Mouse (Mus musculus) intestine, embryonic 16.5 days (tissue): ENCODE results near the gene Slc25a3. TPM values are rescaled to one million over a fixed set of nuclear protein-coding genes. Genes with fewer than 3 reads are reported as not detected.

Experiments used
- ATAC-seq: fragments of 200-750 bp; cut with Nextera tagmentation; 2 replicates; pipeline ENCODE4 v1.8.0; 2017; ENCODE audit warnings: moderate TSS enrichment, moderate library complexity
- H3K27ac ChIP-seq: fragments of 300-500 bp; sonication (generic); 2 replicates; pipeline ENCODE4 v1.5.1; 2014; ENCODE audit warnings: mild to moderate bottlenecking, low read length
- H3K27me3 ChIP-seq: fragments of 300-500 bp; sonication (generic); replicated peaks from 2 replicates; pipeline ENCODE4 v1.6.1; 2014; ENCODE audit warnings: low read length, control low read depth, mixed read lengths; ENCODE audit not compliant: control insufficient read depth, insufficient read depth
- H3K36me3 ChIP-seq: fragments of 300-500 bp; sonication (generic); 2 replicates; pipeline ENCODE4 v1.6.1; 2014; ENCODE audit warnings: low read length, control low read depth; ENCODE audit not compliant: control insufficient read depth, insufficient read depth
- H3K4me1 ChIP-seq: fragments of 300-500 bp; sonication (generic); 2 replicates; pipeline ENCODE4 v1.6.1; 2014; ENCODE audit warnings: low read length, control low read depth, mixed read lengths; ENCODE audit not compliant: control insufficient read depth, insufficient read depth
- H3K4me2 ChIP-seq: fragments of 300-500 bp; sonication (generic); 2 replicates; pipeline ENCODE4 v1.6.1; 2014; ENCODE audit warnings: low read depth, low read length, control low read depth
- H3K4me3 ChIP-seq: fragments of 300-500 bp; sonication (generic); 2 replicates; pipeline ENCODE4 v1.5.1; 2014; ENCODE audit warnings: mild to moderate bottlenecking, low read length
- H3K9ac ChIP-seq: fragments of 300-500 bp; sonication (generic); 2 replicates; pipeline ENCODE4 v1.6.1; 2014; ENCODE audit warnings: low read depth, low read length
- H3K9me3 ChIP-seq: fragments of 300-500 bp; sonication (generic); 2 replicates; pipeline ENCODE4 v1.6.1; 2016; ENCODE audit warnings: low read length, control low read depth; ENCODE audit not compliant: control insufficient read depth
- WGBS: fragments of 180-500 bp; shearing (Covaris S2); extraction: QIAGEN DNeasy Blood & Tissue Kit; methylation state at CpG from one replicate; pipeline ENCODE4 v1.1.7; 2014; 5-methylcytosine and 5-hydroxymethylcytosine counted together
- polyA plus RNA-seq: library from polyadenylated mRNA; unstranded; fragments of >200 nt; fragmentation: Nextera tagmentation; extraction: Ambion mirVana; gene quantifications from 2 replicates; pipeline ENCODE4 v1.2.1, GENCODE M21; 2015

The Slc25a3 gene
- polyA plus RNA-seq, 1 experiment from 2014 or later = 743 TPM

- no peaks in the 10 kb centered on the region for H3K9me3 ChIP-seq
- H3K9ac ChIP-seq = peak overlapping the region; percentile 45; the same call in 1 of the 2 replicates
- H3K27me3 ChIP-seq = no peaks in the 10 kb centered on the region
- 41% methylated on average over 5 of the region's 5 CpGs for WGBS
- H3K4me3 ChIP-seq = peak overlapping the region; percentile 17
- 0 out of 2 replicates have a peak, but pooled peaks cover 2% of the 10 kb centered on the region for H3K36me3 ChIP-seq
- peak; percentile 10; the same call in 1 of the 2 replicates for ATAC-seq
- peak overlapping the region; percentile 58 for H3K4me2 ChIP-seq
- H3K27ac ChIP-seq = peak overlapping the region; percentile 49
- H3K4me1 ChIP-seq = peaks cover 23% of the 10 kb centered on the region; the same call in 1 of the 2 replicates
Measured at GRCm38 (mm10) chr10:91166890-91167289, 43.0 kb upstream of the Slc25a3 start.

GRCm38 (mm10) chr10:91165850-91166249 is 42.0 kb upstream of the Slc25a3 start:
- no peak overlapping the region for H3K4me3 ChIP-seq
- peaks cover 23% of the 10 kb centered on the region; the same call in 1 of the 2 replicates for H3K4me1 ChIP-seq
- no peaks in the 10 kb centered on the region for H3K27me3 ChIP-seq
- H3K9me3 ChIP-seq = no peaks in the 10 kb centered on the region
- no peak overlapping the region for H3K4me2 ChIP-seq
- H3K9ac ChIP-seq = no peak overlapping the region
- H3K36me3 ChIP-seq = 0 out of 2 replicates have a peak, but pooled peaks cover 4% of the 10 kb centered on the region
- no peak overlapping the region for H3K27ac ChIP-seq
- ATAC-seq = no peak

- no peak overlapping the region for H3K27ac ChIP-seq
- no peak overlapping the region for H3K4me2 ChIP-seq
- H3K4me3 ChIP-seq = no peak overlapping the region
- H3K27me3 ChIP-seq = no peaks in the 10 kb centered on the region
- H3K4me1 ChIP-seq = peaks cover 23% of the 10 kb centered on the region; the same call in 1 of the 2 replicates
- no peaks in the 10 kb centered on the region for H3K9me3 ChIP-seq
- no peak for ATAC-seq
- WGBS = 76% methylated on average over 3 of the region's 3 CpGs
- no peak overlapping the region for H3K9ac ChIP-seq
- 0 out of 2 replicates have a peak, but pooled peaks cover 4% of the 10 kb centered on the region for H3K36me3 ChIP-seq
Measured at GRCm38 (mm10) chr10:91164491-91164890, 40.6 kb upstream of the Slc25a3 start.

- Histone ChIP-seq H3K36me3 (0 out of 2 replicates have a peak, but pooled peaks cover 4% of the 10 kb centered on the region), H3K9me3 (no peaks in the 10 kb centered on the region), H3K9ac (0 out of 2 replicates have a peak overlapping the region, but pooled peaks have one; percentile 8), H3K4me3 (no peak overlapping the region), H3K27ac (peak overlapping the region; percentile 52), H3K4me1 (peaks cover 9% of the 10 kb centered on the region; the same call in 1 of the 2 replicates), H3K27me3 (no peaks in the 10 kb centered on the region), H3K4me2 (no peak overlapping the region)
- WGBS = 83% methylated on average over 15 of the region's 15 CpGs
- ATAC-seq = no peak
Measured at GRCm38 (mm10) chr10:91162511-91163163, 38.8 kb upstream of the Slc25a3 start.

- ATAC-seq = peak; percentile 70
- WGBS = 68% methylated on average over 11 of the region's 11 CpGs
- H3K36me3 ChIP-seq = 0 out of 2 replicates have a peak, but pooled peaks cover 4% of the 10 kb centered on the region
Measured at GRCm38 (mm10) chr10:91162077-91162476, 38.2 kb upstream of the Slc25a3 start.

GRCm38 (mm10) chr10:91161006-91161405 is 37.1 kb upstream of the Slc25a3 start:
- H3K4me2 ChIP-seq = no peak overlapping the region
- no peak for ATAC-seq
- no peaks in the 10 kb centered on the region for H3K9me3 ChIP-seq
- 90% methylated on average over 5 of the region's 5 CpGs for WGBS
- no peaks in the 10 kb centered on the region for H3K27me3 ChIP-seq
- H3K36me3 ChIP-seq = 0 out of 2 replicates have a peak, but pooled peaks cover 4% of the 10 kb centered on the region
- no peak overlapping the region for H3K9ac ChIP-seq
- H3K4me3 ChIP-seq = no peak overlapping the region
- H3K27ac ChIP-seq = peak overlapping the region; percentile 11; the same call in 1 of the 2 replicates
- H3K4me1 ChIP-seq = no peaks in the 10 kb centered on the region

More at GRCm38 (mm10) chr10:91162077-91162476, 38.2 kb upstream of the Slc25a3 start:
- Histone ChIP-seq H3K9ac (no peak overlapping the region), H3K27me3 (no peaks in the 10 kb centered on the region), H3K9me3 (no peaks in the 10 kb centered on the region), H3K4me3 (no peak overlapping the region), H3K27ac (peak overlapping the region; percentile 52), H3K4me1 (peaks cover 5% of the 10 kb centered on the region; the same call in 1 of the 2 replicates), H3K4me2 (no peak overlapping the region)

GRCm38 (mm10) chr10:91158442-91158841 is 34.6 kb upstream of the Slc25a3 start:
- H3K9me3 ChIP-seq = no peaks in the 10 kb centered on the region
- peak overlapping the region; percentile 29; the same call in 1 of the 2 replicates for H3K27ac ChIP-seq
- H3K9ac ChIP-seq = no peak overlapping the region
- no peaks in the 10 kb centered on the region for H3K4me1 ChIP-seq
- peak; percentile 43 for ATAC-seq
- 56% methylated on average over 8 of the region's 8 CpGs for WGBS
- no peak overlapping the region for H3K4me2 ChIP-seq
- H3K4me3 ChIP-seq = no peak overlapping the region
- H3K36me3 ChIP-seq = 0 out of 2 replicates have a peak, but pooled peaks cover 9% of the 10 kb centered on the region
- H3K27me3 ChIP-seq = no peaks in the 10 kb centered on the region

- H3K4me3 ChIP-seq = no peak overlapping the region
- ATAC-seq = peak; percentile 41
- no peak overlapping the region for H3K9ac ChIP-seq
- H3K36me3 ChIP-seq = 0 out of 2 replicates have a peak, but pooled peaks cover 8% of the 10 kb centered on the region
- WGBS = 73% methylated on average over 6 of the region's 6 CpGs
- no peaks in the 10 kb centered on the region for H3K4me1 ChIP-seq
- no peaks in the 10 kb centered on the region for H3K27me3 ChIP-seq
- no peak overlapping the region for H3K27ac ChIP-seq
- no peaks in the 10 kb centered on the region for H3K9me3 ChIP-seq
- no peak overlapping the region for H3K4me2 ChIP-seq
Measured at GRCm38 (mm10) chr10:91156338-91156737, 32.5 kb upstream of the Slc25a3 start.

GRCm38 (mm10) chr10:91153894-91154503 is 30.1 kb upstream of the Slc25a3 start:
- Histone ChIP-seq H3K9ac (no peak overlapping the region), H3K4me3 (no peak overlapping the region), H3K27ac (no peak overlapping the region), H3K27me3 (no peaks in the 10 kb centered on the region), H3K4me1 (no peaks in the 10 kb centered on the region), H3K4me2 (no peak overlapping the region), H3K9me3 (no peaks in the 10 kb centered on the region), H3K36me3 (peaks cover 16% of the 10 kb centered on the region; the same call in 1 of the 2 replicates)
- 88% methylated on average over 10 of the region's 10 CpGs for WGBS
- no peak for ATAC-seq
